Mouse (Mus musculus) limb, embryonic 14.5 days (tissue): ENCODE data around the gene Tnfrsf23. TPM values are rescaled to one million over a fixed set of nuclear protein-coding genes. Genes with fewer than 3 reads are reported as not detected.
A peak's percentile ranks its signal among the peaks of the same experiment; 100 is the strongest.

Experiments
- ATAC-seq: fragments of 200-750 bp; cut with Nextera tagmentation; 2 replicates; pipeline ENCODE4 v1.8.0; 2017; ENCODE audit warnings: low read depth, moderate number of reproducible peaks, moderate TSS enrichment; ENCODE audit not compliant: low FRiP score
- DNase-seq: peaks from one replicate; pipeline ENCODE4 v3.0.0-alpha.2; 2015; ENCODE audit warnings: low spot score
- H3K27ac ChIP-seq: fragments of 300-500 bp; sonication (generic); replicated peaks from 2 replicates; pipeline ENCODE4 v1.5.1; 2014; ENCODE audit warnings: low read depth, mild to moderate bottlenecking, low read length, moderate library complexity, mixed read lengths
- H3K27me3 ChIP-seq: fragments of 300-500 bp; sonication (generic); 2 replicates; pipeline ENCODE4 v1.6.1; 2014; ENCODE audit warnings: low read length, mixed read lengths; ENCODE audit not compliant: control insufficient read depth, insufficient read depth
- H3K36me3 ChIP-seq: fragments of 300-500 bp; sonication (generic); 2 replicates; pipeline ENCODE4 v1.6.1; 2014; ENCODE audit warnings: mild to moderate bottlenecking, low read length, moderate library complexity, mixed read lengths; ENCODE audit not compliant: control insufficient read depth, insufficient read depth
- H3K4me1 ChIP-seq: fragments of 300-500 bp; sonication (generic); 2 replicates; pipeline ENCODE4 v1.6.1; 2014; ENCODE audit warnings: antibody characterized with exemption, low read length, mixed read lengths; ENCODE audit not compliant: control insufficient read depth, insufficient read depth
- H3K4me2 ChIP-seq: fragments of 300-500 bp; sonication (generic); replicated peaks from 2 replicates; pipeline ENCODE4 v1.6.1; 2014; ENCODE audit warnings: low read depth, mild to moderate bottlenecking, low read length, moderate library complexity; ENCODE audit not compliant: severe bottlenecking
- H3K4me3 ChIP-seq: fragments of 300-500 bp; sonication (generic); replicated peaks from 2 replicates; pipeline ENCODE4 v1.5.1; 2014; ENCODE audit warnings: low read length
- H3K9ac ChIP-seq: fragments of 300-500 bp; sonication (generic); 2 replicates; pipeline ENCODE4 v1.6.1; 2014; ENCODE audit warnings: mild to moderate bottlenecking, low read depth, low read length, moderate library complexity; ENCODE audit not compliant: severe bottlenecking
- H3K9me3 ChIP-seq: fragments of 300-500 bp; sonication (generic); 2 replicates; pipeline ENCODE4 v1.6.1; 2016; ENCODE audit warnings: low read length; ENCODE audit not compliant: control insufficient read depth
- POLR2A ChIP-seq: fragments of 200-500 bp; IDR thresholded peaks from 2 replicates; pipeline ENCODE4 v1.8.0; 2012; ENCODE audit warnings: inconsistent platforms, mild to moderate bottlenecking, moderate library complexity, borderline replicate concordance; ENCODE audit not compliant: insufficient read depth, insufficient read length; ENCODE audit errors: extremely low read depth
- WGBS: fragments of 180-500 bp; shearing (Covaris S2); extraction: QIAGEN DNeasy Blood & Tissue Kit; methylation state at CpG from one replicate; pipeline ENCODE4 v1.1.7; 2014; 5-methylcytosine and 5-hydroxymethylcytosine counted together
- polyA plus RNA-seq, 2 experiments: library from polyadenylated mRNA; depleted of rRNA in 1 of 2; stranded (reverse) in 1 of 2; unstranded in 1 of 2; fragments of >200 nt; fragmentation: Nextera tagmentation in 1 of 2; extraction: Ambion mirVana in 1 of 2; gene quantifications; 2 replicates each; pipeline versions ENCODE4 v1.2.1 to v1.2.3; 2012 to 2014

Gene Tnfrsf23
- polyA plus RNA-seq, 2 experiments = 2.8 to 5.5 TPM

DNA sequence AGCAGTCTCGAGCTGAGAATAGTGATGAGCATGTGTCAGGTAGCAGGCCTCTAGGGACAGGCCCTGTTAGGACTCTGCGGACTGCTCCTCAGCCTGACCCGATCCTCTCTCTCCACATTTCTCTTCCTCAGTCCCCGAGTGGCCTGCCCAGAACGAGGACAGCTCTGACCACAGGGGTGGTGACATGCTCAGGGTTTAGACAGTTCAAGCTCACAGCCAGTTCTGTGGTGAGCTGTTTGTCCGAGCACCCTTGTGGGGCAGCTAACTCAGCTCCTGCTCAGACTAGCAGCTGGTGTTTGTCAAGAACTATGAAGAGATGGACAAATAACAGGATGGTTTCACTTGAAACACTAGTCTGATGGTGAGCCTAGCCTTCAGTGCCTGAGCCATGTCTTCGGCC lies 25.7 kb upstream of the Tnfrsf23 start:
- 83% methylated on average over 7 of the region's 7 CpGs for WGBS
- Histone ChIP-seq H3K36me3 (peaks cover 69% of the 10 kb centered on the region), H3K4me1 (peaks cover 9% of the 10 kb centered on the region), H3K4me3 (no peak overlapping the region), H3K27me3 (no peaks in the 10 kb centered on the region), H3K27ac (no peak overlapping the region), H3K9me3 (no peaks in the 10 kb centered on the region), H3K9ac (no peak overlapping the region), H3K4me2 (no peak overlapping the region)
- DNase-seq = no peak
- ATAC-seq = no peak
- no peak for TF ChIP-seq POLR2A

GRCm38 (mm10) chr7:143709395-143709794 lies 23.7 kb upstream of the Tnfrsf23 start:
- DNase-seq (no peak), ATAC-seq (no peak)
- Histone ChIP-seq H3K27me3 (no peaks in the 10 kb centered on the region), H3K4me2 (no peak overlapping the region), H3K27ac (no peak overlapping the region), H3K9ac (no peak overlapping the region), H3K9me3 (no peaks in the 10 kb centered on the region), H3K4me3 (no peak overlapping the region), H3K4me1 (peaks cover 9% of the 10 kb centered on the region), H3K36me3 (peaks cover 76% of the 10 kb centered on the region)
- no peak for TF ChIP-seq POLR2A
- WGBS = 87% methylated on average over 7 of the region's 7 CpGs

DNA sequence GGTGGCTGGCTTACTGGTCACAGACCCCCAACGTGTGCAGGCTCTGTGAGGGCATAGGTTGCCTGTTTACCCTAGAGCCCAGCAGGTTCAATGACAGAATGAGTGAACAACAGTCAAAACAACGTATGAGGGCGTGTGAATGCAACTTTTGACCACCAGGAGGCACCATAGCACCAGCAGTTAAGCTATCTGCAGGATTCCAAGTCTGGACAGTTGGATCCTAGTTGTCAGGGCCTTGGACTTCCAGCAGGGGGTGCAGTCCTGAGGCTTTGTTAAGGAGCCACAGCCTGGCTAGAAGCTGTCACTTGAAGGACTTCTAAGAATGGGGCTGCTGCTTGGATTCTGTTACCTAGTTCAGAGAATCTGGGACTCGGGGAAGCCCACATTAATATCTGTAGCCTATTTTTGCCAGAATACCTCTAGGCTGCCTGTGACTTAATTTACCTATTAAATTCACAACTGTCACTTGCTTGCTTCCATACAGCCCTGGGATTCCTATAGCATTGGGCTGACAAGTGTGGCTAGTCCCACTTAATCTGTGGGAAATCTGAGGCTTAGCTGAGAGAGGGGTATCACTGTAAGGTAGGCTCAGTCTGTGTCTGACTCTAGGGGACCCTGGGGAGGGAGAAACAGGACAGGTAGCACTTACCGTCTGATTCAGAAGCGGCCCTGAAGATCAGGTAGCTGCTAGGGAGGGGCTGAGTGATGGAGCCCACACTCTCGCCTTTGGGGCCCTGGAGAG lies 21.2 kb upstream of the Tnfrsf23 start:
- TF ChIP-seq POLR2A = no peak
- WGBS = 42% methylated on average over 7 of the region's 7 CpGs
- H3K4me1 ChIP-seq = no peaks in the 10 kb centered on the region; the same call in 1 of the 2 replicates

GRCm38 (mm10) chr7:143696140-143696539 lies 10.5 kb upstream of the Tnfrsf23 start:
- H3K27me3 ChIP-seq = no peaks in the 10 kb centered on the region
- no peak for TF ChIP-seq POLR2A
- no peaks in the 10 kb centered on the region for H3K4me1 ChIP-seq
- DNase-seq (no peak), ATAC-seq (no peak)
- no peaks in the 10 kb centered on the region for H3K9me3 ChIP-seq
- no peak overlapping the region for H3K27ac ChIP-seq
- 58% methylated on average over 2 of the region's 2 CpGs for WGBS
- H3K4me2 ChIP-seq = no peak overlapping the region
- no peak overlapping the region for H3K4me3 ChIP-seq
- peaks cover 83% of the 10 kb centered on the region for H3K36me3 ChIP-seq
- H3K9ac ChIP-seq = no peak overlapping the region

More for the DNA sequence above, 21.2 kb upstream of the Tnfrsf23 start:
- no peak overlapping the region for H3K4me2 ChIP-seq
- peak; percentile 96 for DNase-seq
- H3K27ac ChIP-seq = no peak overlapping the region
- H3K9ac ChIP-seq = no peak overlapping the region
- no peaks in the 10 kb centered on the region for H3K27me3 ChIP-seq
- H3K4me3 ChIP-seq = no peak overlapping the region
- peaks cover 83% of the 10 kb centered on the region for H3K36me3 ChIP-seq
- no peaks in the 10 kb centered on the region for H3K9me3 ChIP-seq
- ATAC-seq = peak; percentile 84

DNA sequence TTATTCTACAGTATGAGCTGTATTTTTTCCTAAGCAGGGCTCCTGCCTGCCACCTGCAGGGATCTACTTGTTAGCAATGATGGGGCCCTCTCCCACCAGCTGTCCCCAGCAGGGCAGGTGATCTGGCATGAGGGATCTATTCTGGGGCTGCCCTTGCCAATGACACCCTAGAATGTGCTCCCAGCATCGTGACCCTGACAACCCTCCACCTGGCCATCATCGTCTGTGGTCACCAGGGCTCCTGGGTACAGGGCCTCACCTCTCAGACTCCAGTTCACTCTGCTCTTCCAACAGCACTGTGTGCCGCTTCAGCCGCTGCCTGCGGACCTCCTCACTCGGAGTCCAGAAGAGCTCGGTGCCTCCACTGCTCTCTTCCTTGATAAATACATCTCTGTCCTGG lies 8.9 kb upstream of the Tnfrsf23 start:
- WGBS = 94% methylated on average over 7 of the region's 7 CpGs
- Histone ChIP-seq H3K4me3 (no peak overlapping the region), H3K4me2 (no peak overlapping the region), H3K27me3 (no peaks in the 10 kb centered on the region), H3K27ac (no peak overlapping the region), H3K9me3 (no peaks in the 10 kb centered on the region), H3K36me3 (peaks cover 90% of the 10 kb centered on the region), H3K9ac (no peak overlapping the region), H3K4me1 (no peaks in the 10 kb centered on the region)
- ATAC-seq = no peak
- no peak for DNase-seq
- TF ChIP-seq POLR2A = no peak
